Mouse (Mus musculus) limb, embryonic 12.5 days (tissue): ENCODE measurements around the gene Pitpna. TPM values are rescaled to one million over a fixed set of nuclear protein-coding genes. Genes with fewer than 3 reads are reported as not detected.

Experiments used
- ATAC-seq: fragments of 200-750 bp; cut with Nextera tagmentation; 2 replicates; pipeline ENCODE4 v1.8.0; 2017; ENCODE audit warnings: low read depth, moderate TSS enrichment; ENCODE audit not compliant: insufficient number of reproducible peaks, insufficient read depth, low FRiP score, low TSS enrichment
- H3K27ac ChIP-seq: fragments of 300-500 bp; sonication (generic); 2 replicates; pipeline ENCODE4 v1.5.1; 2016; ENCODE audit warnings: mild to moderate bottlenecking, moderate library complexity
- H3K27me3 ChIP-seq: fragments of 300-500 bp; sonication (generic); 2 replicates; pipeline ENCODE4 v1.6.1; 2016; ENCODE audit warnings: mild to moderate bottlenecking, moderate library complexity
- H3K36me3 ChIP-seq: fragments of 300-500 bp; sonication (generic); 2 replicates; pipeline ENCODE4 v1.6.1; 2016; ENCODE audit warnings: mild to moderate bottlenecking, moderate library complexity
- H3K4me1 ChIP-seq: fragments of 300-500 bp; sonication (generic); replicated peaks from 2 replicates; pipeline ENCODE4 v1.6.1; 2016
- H3K4me2 ChIP-seq: fragments of 300-500 bp; sonication (generic); 2 replicates; pipeline ENCODE4 v1.6.1; 2016; ENCODE audit warnings: mild to moderate bottlenecking, moderate library complexity
- H3K4me3 ChIP-seq: fragments of 300-500 bp; sonication (generic); replicated peaks from 2 replicates; pipeline ENCODE4 v1.5.1; 2016; ENCODE audit warnings: mild to moderate bottlenecking
- H3K9ac ChIP-seq: fragments of 300-500 bp; sonication (generic); replicated peaks from 2 replicates; pipeline ENCODE4 v1.6.1; 2016; ENCODE audit warnings: mild to moderate bottlenecking, moderate library complexity
- H3K9me3 ChIP-seq: fragments of 300-500 bp; sonication (generic); 2 replicates; pipeline ENCODE4 v1.6.1; 2016; ENCODE audit warnings: mild to moderate bottlenecking, moderate library complexity
- WGBS: fragments of 180-500 bp; shearing (Covaris S2); methylation state at CpG from one replicate; pipeline ENCODE4 v1.1.7; 2016; 5-methylcytosine and 5-hydroxymethylcytosine counted together
- polyA plus RNA-seq: library from polyadenylated mRNA; unstranded; fragments of >200 nt; fragmentation: Nextera tagmentation; extraction: Ambion mirVana; gene quantifications from 2 replicates; pipeline ENCODE4 v1.2.1, GENCODE M21; 2016

Gene Pitpna
- polyA plus RNA-seq, 1 experiment from 2014 or later, result 80.8 TPM

DNA sequence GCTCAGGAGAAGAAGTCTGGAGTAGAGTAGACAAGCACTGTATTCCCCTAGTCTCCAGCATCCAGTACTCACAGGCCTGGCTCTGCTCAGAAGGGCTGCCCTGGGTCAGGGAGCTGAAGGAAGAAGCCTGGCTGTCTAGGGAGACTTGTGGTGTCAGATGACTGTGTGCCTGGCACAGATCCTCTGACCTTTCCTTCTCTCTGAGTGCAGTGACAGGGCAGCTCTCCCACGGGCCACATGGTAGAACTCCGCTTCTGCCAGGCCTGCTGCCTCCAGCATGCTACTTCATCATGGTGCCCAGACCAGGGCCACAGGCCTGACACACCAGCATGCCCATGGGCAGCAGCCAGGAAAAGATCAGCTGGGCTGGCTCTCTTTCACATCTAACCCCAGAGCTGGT, 22.0 kb upstream of the Pitpna start:
- H3K9me3 ChIP-seq, result no peaks in the 10 kb centered on the region
- no peak overlapping the region for H3K27ac ChIP-seq
- no peak overlapping the region for H3K9ac ChIP-seq
- H3K36me3 ChIP-seq, result no peaks in the 10 kb centered on the region
- WGBS, result 76% methylated on average over 2 of the region's 2 CpGs
- no peaks in the 10 kb centered on the region for H3K27me3 ChIP-seq
- no peaks in the 10 kb centered on the region for H3K4me1 ChIP-seq
- ATAC-seq, result no peak
- no peak overlapping the region for H3K4me3 ChIP-seq
- H3K4me2 ChIP-seq, result no peak overlapping the region

DNA sequence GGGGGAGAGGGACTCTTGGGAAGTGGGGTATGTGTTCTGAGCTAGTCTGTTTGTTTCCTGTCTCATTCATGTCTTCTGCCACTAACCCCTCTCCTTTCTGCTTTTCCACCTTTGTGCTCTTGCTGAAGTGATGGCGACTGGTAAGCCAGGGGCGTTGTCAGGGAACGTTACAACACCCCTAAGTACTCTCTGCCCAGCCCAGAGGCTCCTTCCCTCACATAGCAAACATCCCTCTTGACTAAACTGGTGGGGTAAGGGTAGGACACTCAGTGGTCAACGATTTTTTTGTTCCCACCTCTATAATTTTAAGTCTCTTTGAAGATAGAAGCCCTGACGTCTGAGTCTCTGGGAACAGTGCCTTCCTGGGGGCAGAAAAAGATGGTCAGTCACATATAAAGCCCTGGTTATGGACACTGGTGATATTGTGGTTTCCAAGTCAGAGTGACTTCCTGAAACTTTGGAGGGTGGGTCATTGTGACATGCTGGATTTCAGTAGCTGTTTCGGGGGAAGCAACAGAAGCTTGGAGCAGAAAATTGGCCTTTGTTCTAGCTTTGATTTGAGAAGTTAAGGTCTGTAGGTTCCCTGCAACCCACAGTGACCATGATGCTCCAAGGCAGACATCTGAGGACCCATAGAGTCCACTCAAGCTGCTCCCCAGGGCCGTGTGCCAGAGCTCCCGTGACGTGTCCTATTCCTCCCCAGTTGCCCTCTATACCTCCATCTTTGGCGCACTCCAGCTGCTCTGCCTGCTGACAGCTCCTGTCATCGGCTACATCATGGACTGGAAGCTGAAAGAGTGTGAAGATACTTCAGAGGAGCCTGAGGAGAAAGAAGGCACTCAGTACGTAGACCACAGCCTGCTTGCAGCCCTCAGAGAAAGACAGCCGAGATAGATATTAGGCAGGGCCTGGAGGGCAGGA, 21.4 kb upstream of the Pitpna start:
- Histone ChIP-seq H3K9me3 (no peaks in the 10 kb centered on the region), H3K36me3 (no peaks in the 10 kb centered on the region), H3K4me3 (no peak overlapping the region), H3K4me1 (0 out of 2 replicates have a peak, but pooled peaks cover under 1% of the 10 kb centered on the region), H3K27ac (no peak overlapping the region), H3K9ac (no peak overlapping the region), H3K27me3 (no peaks in the 10 kb centered on the region), H3K4me2 (no peak overlapping the region)
- WGBS, result 84% methylated on average over 13 of the region's 13 CpGs
- no peak for ATAC-seq

DNA sequence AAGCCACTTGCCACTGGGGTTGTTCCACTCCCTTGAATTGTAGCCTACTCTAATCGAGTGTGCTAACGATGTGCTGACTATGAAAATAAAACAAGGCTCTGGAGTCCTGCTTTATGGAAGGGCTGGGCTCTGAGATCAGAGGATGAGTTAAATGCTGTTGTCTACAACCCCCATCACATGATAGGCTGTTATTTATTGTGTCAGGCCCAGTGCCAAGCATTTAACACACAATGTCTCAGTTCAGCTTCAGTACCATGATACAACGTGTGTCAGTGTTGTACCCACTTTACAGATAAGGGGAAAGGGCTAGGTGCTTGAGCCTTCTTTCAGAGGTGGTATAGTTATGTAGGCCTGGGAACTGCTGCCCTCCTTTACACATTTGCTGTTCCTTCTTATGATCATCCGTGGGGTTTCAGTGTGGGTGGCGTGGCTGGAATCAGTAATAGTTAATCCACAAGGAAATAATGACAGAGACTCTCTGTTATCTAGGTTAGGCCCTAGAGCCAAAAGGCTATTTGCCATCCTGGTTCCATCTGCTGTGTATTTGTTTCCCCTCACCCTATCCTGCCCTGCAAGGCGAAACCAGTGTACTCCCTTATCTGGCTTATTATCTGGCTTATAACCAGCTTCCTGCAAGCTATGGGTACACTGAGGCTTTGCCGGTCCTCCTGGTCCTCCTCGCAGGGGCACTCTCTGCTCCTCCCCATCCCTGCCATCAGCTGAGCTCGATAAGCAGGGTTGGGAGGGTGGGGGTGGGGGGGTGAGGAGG, 20.4 kb upstream of the Pitpna start:
- Histone ChIP-seq H3K4me2 (no peak overlapping the region), H3K4me1 (peaks cover 10% of the 10 kb centered on the region), H3K27me3 (no peaks in the 10 kb centered on the region), H3K27ac (no peak overlapping the region), H3K4me3 (no peak overlapping the region), H3K9ac (no peak overlapping the region), H3K9me3 (no peaks in the 10 kb centered on the region), H3K36me3 (no peaks in the 10 kb centered on the region)
- no peak for ATAC-seq
- WGBS, result 66% methylated on average over 9 of the region's 9 CpGs

DNA sequence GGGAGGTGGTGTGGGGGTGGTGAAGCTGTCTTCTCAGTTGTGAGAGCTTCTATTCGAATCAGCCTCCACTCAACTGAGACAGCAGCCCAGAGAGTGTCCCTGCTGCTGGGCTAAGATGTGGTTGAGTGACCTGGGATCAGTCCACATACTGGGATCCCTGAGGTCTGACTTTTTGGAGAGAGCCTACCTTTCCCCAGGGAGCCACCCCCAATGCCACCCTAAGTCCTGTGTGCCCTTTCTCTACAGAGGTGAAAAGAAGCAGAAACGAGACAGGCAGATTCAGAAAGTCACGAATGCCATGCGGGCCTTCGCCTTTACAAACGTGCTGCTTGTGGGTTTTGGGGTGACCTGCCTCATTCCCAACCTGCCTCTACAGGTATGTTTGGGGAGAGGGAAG, 19.8 kb upstream of the Pitpna start:
- H3K4me1 ChIP-seq, result peaks cover 16% of the 10 kb centered on the region
- no peak overlapping the region for H3K4me2 ChIP-seq
- WGBS, result 87% methylated on average over 6 of the region's 6 CpGs
- no peak for ATAC-seq
- H3K36me3 ChIP-seq, result no peaks in the 10 kb centered on the region
- no peak overlapping the region for H3K4me3 ChIP-seq
- H3K27me3 ChIP-seq, result no peaks in the 10 kb centered on the region
- no peak overlapping the region for H3K9ac ChIP-seq
- no peaks in the 10 kb centered on the region for H3K9me3 ChIP-seq
- no peak overlapping the region for H3K27ac ChIP-seq

DNA sequence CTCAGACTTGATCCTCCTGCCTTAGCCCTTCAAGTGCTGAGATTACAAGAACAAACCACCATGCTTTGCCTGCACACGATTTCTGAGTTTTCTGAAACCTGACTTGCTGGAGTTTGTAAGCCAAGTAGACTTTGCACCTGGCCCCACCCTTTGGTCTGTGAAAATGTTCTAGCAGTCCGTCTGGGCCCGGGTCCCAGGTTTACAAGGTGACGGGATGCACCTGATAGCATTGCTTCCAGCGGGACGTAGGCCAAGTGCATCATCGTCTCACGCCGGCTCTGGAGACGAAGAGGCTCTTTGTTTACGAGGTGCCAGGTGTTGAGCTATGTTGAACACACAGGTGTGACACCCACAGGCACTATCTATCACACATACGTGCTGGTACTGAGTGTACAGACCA, 18.9 kb upstream of the Pitpna start:
- H3K9me3 ChIP-seq, result no peaks in the 10 kb centered on the region
- no peak overlapping the region for H3K27ac ChIP-seq
- ATAC-seq, result no peak
- 86% methylated on average over 12 of the region's 12 CpGs for WGBS
- no peaks in the 10 kb centered on the region for H3K36me3 ChIP-seq
- H3K4me3 ChIP-seq, result no peak overlapping the region
- H3K4me2 ChIP-seq, result no peak overlapping the region
- peaks cover 18% of the 10 kb centered on the region for H3K4me1 ChIP-seq
- no peaks in the 10 kb centered on the region for H3K27me3 ChIP-seq
- no peak overlapping the region for H3K9ac ChIP-seq

DNA sequence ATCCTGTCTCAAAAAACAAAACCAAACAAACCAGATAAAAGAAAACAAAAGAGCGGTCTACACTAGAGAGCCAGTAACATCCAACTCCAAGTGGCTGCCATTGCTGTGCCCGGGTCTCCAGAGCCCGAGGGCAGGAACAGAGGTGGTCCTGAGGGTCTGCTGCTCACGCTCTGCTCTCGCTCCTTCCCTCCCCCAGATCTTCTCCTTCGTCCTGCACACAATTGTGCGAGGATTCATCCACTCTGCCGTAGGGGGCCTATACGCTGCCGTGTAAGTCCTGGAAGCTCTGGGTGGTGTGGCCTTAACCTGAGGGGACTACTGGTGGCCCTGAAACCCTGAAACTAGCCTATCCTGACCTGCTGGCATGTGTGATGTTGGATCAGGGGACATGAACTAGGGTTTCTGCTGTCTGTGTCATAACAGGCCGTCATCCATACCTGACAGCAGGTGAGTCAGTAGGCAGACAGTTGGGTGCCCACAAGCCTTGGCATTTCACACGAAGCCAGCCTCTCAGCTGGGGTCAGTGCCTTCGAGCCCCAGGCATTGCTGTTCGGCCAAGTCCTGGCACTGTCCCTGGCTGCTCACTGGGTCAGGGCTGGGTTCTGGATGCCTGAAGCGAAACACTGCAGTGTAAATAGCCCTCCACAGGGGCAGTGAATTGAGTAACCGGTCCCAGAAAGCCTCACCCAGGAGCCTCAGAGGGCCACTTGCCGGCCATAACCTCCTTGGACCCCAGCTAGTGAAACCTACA, 17.3 kb upstream of the Pitpna start:
- Histone ChIP-seq H3K9me3 (no peaks in the 10 kb centered on the region), H3K36me3 (no peaks in the 10 kb centered on the region), H3K27ac (no peak overlapping the region), H3K4me3 (no peak overlapping the region), H3K9ac (no peak overlapping the region), H3K4me1 (peaks cover 18% of the 10 kb centered on the region), H3K4me2 (no peak overlapping the region), H3K27me3 (no peaks in the 10 kb centered on the region)
- no peak for ATAC-seq
- 88% methylated on average over 17 of the region's 17 CpGs for WGBS

DNA sequence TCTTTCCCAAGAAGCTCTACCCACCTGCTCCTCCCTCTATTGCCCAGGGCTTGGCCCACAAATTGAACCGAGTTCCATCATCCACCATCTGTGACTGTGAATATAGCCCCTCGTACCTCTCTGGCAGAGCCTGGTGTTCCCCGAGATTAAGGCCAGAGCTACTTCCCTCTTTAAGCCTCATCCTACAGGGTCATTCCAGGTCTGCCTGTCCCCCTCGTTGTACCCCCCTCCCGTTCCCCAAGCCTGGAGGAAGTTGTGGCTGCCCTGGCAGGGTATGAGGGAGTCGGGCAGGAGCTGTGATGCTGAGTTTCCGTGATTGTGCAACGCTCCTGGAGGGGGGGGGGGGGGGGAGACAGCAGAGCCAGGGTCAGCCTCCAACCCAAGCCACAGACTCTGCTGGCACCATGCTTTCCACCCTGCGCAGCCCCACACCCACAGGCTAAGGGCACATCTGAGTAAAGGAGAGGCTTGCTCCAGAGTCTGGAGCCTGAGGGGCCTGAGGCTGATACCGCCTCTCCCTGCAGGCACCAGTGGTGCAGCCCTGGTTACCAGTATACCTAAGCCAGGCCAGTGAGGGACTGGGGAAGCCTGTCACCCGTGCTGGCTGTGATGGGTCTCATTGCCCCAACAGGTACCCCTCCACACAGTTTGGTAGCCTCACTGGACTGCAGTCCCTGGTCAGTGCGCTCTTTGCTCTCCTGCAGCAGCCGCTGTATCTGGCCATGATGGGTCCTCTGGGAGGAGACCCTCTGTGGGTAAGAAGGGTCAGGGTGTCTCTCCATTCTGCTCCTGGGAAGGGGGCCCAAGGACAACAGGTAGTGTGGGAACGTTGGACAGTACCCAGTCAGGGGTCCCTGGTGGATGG, 16.5 kb upstream of the Pitpna start:
- no peaks in the 10 kb centered on the region for H3K9me3 ChIP-seq
- no peak overlapping the region for H3K9ac ChIP-seq
- H3K27me3 ChIP-seq, result no peaks in the 10 kb centered on the region
- ATAC-seq, result no peak
- 71% methylated on average over 14 of the region's 14 CpGs for WGBS
- no peak overlapping the region for H3K4me2 ChIP-seq
- no peak overlapping the region for H3K4me3 ChIP-seq
- H3K4me1 ChIP-seq, result peaks cover 18% of the 10 kb centered on the region
- H3K27ac ChIP-seq, result no peak overlapping the region
- H3K36me3 ChIP-seq, result no peaks in the 10 kb centered on the region

DNA sequence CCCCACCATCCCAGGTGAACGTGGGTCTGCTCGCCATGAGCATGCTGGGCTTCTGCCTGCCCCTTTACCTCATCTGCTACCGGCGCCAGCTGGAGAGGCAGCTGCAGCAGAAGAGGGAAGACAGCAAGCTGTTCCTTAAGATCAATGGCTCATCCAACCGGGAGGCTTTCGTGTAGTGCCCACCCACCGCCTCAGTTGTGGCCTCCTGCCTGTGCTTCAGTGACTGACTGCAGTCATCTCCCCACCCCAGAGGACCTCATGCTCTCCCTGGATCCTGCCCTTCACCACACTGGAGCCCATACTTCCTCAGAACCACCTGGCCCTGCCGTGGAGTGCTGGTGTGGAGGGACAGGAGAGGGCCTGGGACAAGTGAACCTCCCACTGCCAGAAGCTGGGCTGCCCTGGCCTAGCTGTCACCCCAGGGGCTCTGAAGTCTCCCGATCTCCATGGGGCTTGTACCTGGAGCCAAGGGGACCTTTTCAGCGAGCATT, 15.6 kb upstream of the Pitpna start:
- no peak for ATAC-seq
- Histone ChIP-seq H3K4me3 (0 out of 2 replicates have a peak overlapping the region, but pooled peaks have one; percentile 2), H3K9ac (0 out of 2 replicates have a peak overlapping the region, but pooled peaks have one; percentile 46)

DNA sequence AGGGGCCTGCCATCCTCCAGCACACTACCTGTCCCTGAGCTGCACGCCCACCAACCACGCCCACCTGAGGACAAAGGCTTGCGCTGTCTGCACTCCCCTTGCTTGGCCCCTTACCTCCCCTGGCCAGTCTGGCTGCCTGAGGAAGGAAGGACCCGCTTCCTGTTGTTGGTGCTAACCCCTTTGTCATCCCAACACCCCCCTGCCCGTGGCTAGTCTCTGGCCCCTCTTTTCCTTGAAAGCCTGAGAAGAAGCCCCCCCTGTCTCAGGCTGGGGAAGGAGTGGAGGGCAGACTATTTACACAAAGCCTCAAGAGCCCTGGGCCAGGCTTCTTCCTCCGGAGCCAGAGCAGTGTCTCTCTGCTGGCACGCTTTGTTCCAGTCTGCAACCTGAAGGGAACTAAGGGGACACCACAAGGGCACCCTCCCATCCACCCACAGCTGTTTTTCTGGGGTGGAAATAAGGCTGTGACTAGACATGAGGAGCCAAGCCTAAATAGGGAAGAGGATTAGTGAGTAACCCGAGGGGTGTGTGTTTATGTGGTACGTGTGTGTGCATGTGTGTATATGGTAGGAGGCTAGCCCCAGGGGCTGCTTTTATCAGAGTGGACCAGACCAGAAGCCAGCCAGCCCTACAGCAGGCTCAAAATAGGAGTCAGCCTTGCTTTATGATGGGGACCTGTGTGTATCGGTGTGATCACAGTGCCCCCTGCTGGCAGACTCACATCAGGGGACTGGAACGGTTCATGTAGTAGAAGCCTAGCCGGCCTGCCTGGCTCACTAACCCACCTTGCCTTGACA, 14.8 kb upstream of the Pitpna start:
- H3K4me1 ChIP-seq, result peaks cover 18% of the 10 kb centered on the region
- H3K9ac ChIP-seq, result peak overlapping the region; percentile 46
- H3K27me3 ChIP-seq, result no peaks in the 10 kb centered on the region
- 10% methylated on average over 12 of the region's 12 CpGs for WGBS
- peak overlapping the region; percentile 60 for H3K27ac ChIP-seq
- no peaks in the 10 kb centered on the region for H3K36me3 ChIP-seq
- 0 out of 2 replicates have a peak overlapping the region, but pooled peaks have one; percentile 2 for H3K4me3 ChIP-seq
- ATAC-seq, result peak; percentile 88
- no peaks in the 10 kb centered on the region for H3K9me3 ChIP-seq
- H3K4me2 ChIP-seq, result peak overlapping the region; percentile 32

More for the DNA sequence above, 15.6 kb upstream of the Pitpna start:
- H3K27me3 ChIP-seq, result no peaks in the 10 kb centered on the region
- H3K36me3 ChIP-seq, result no peaks in the 10 kb centered on the region
- no peaks in the 10 kb centered on the region for H3K9me3 ChIP-seq
- H3K4me1 ChIP-seq, result peaks cover 18% of the 10 kb centered on the region
- peak overlapping the region; percentile 60; the same call in 1 of the 2 replicates for H3K27ac ChIP-seq
- WGBS, result 24% methylated on average over 10 of the region's 10 CpGs
- peak overlapping the region; percentile 32; the same call in 1 of the 2 replicates for H3K4me2 ChIP-seq
